Mouse (Mus musculus): ENCODE results near the gene Zfhx3. TPM values are rescaled to one million over a fixed set of nuclear protein-coding genes. Genes with fewer than 3 reads are reported as not detected.

Zfhx3 gene
- total and polyA plus RNA-seq, 3 experiments, result 0.11 to 0.30 TPM; not detected in 1

DNA sequence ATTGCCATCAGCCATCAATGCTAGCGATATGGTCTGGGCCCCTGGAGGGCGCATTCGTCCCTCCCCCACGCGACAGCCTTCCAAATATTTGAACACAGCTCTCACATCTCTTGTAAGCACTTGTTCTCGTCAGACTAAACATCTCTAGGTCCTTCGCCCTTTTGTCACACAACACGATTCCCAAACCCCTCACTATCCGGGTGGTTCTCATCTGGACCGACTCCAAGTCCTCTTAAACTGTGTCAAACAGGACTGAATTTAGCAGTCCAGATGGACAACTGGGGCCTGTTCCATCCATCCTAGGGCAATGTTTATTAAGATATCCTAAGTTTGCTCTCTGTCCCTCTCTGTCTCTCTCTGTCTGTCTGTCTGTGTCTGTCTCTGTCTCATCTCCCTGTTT, 532.1 kb downstream of the Zfhx3 start:
- Histone ChIP-seq H3K4me1 (ENCODE audit: insufficient read depth, low read depth, low read length) (no peaks in the 10 kb centered on the region), H3K27me3 (ENCODE audit: insufficient read depth, low read length) (no peaks in the 10 kb centered on the region), H3K9me3 (replicated peaks) (peaks cover 67% of the 10 kb centered on the region), H3K4me3 (ENCODE audit: low read depth, low read length) (no peak overlapping the region), H3K36me3 (replicated peaks) (no peaks in the 10 kb centered on the region)
- TF ChIP-seq POLR2AphosphoS5 (IDR thresholded peaks at IDR 0.05; ENCODE audit: insufficient replicate concordance, low read depth, low read length) (no peak), GATA1 (IDR thresholded peaks at IDR 0.05; ENCODE audit: borderline replicate concordance, low read length) (no peak), GATA2 (IDR thresholded peaks at IDR 0.05; ENCODE audit: borderline replicate concordance, low read depth, low read length) (no peak), CTCF (IDR thresholded peaks at IDR 0.05; ENCODE audit: low read depth, low read length) (no peak), TAL1 (conservative IDR thresholded peaks at IDR 0.05; ENCODE audit: low read depth, low read length) (no peak)
- no peak for ATAC-seq (ENCODE audit: extremely low read depth, insufficient number of reproducible peaks, low FRiP score, poor library complexity, severe bottlenecking)
- DNase-seq (ENCODE audit: low spot score), result no peak

GRCm38 (mm10) chr8:108478131-108478530, 535.7 kb downstream of the Zfhx3 start:
- H3K9me3 ChIP-seq (replicated peaks), result peaks cover 65% of the 10 kb centered on the region
- no peak overlapping the region for H3K4me3 ChIP-seq (ENCODE audit: low read depth, low read length)
- no peak for DNase-seq (ENCODE audit: low spot score)
- no peak for ATAC-seq (ENCODE audit: extremely low read depth, insufficient number of reproducible peaks, low FRiP score, poor library complexity, severe bottlenecking)
- no peaks in the 10 kb centered on the region for H3K27me3 ChIP-seq (ENCODE audit: insufficient read depth, low read length)
- H3K4me1 ChIP-seq (ENCODE audit: insufficient read depth, low read depth, low read length), result no peaks in the 10 kb centered on the region
- TF ChIP-seq GATA1 (IDR thresholded peaks at IDR 0.05; ENCODE audit: borderline replicate concordance, low read length) (no peak), CTCF (IDR thresholded peaks at IDR 0.05; ENCODE audit: low read depth, low read length) (no peak), POLR2AphosphoS5 (IDR thresholded peaks at IDR 0.05; ENCODE audit: insufficient replicate concordance, low read depth, low read length) (no peak)
- H3K36me3 ChIP-seq (replicated peaks), result no peaks in the 10 kb centered on the region

DNA sequence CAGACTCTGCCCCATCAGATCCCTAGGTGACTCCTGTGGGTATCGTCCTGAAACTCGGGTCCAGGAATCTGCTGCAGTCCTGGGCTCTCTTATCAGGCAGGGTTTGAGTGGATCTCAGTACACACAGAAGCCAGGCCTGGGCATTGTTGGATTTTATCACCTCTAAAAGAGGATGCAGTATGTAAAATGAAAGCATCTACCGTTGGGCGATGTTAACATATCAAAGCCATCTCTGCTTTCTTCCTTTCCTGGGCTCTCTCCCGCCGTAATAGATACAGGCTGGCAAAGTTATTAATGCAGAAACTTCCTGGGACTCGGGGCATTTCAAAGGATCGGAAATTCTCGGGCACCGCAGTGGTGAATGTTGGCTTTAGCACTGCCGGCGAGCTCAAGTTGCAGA, 537.7 kb downstream of the Zfhx3 start:
- Histone ChIP-seq H3K27me3 (ENCODE audit: insufficient read depth, low read length) (no peaks in the 10 kb centered on the region), H3K9me3 (replicated peaks) (peaks cover 65% of the 10 kb centered on the region), H3K4me1 (ENCODE audit: insufficient read depth, low read depth, low read length) (no peaks in the 10 kb centered on the region), H3K36me3 (replicated peaks) (no peaks in the 10 kb centered on the region), H3K4me3 (ENCODE audit: low read depth, low read length) (no peak overlapping the region)
- ATAC-seq (ENCODE audit: extremely low read depth, insufficient number of reproducible peaks, low FRiP score, poor library complexity, severe bottlenecking) (no peak), DNase-seq (ENCODE audit: low spot score) (no peak)
- no peak for TF ChIP-seq POLR2AphosphoS5 (IDR thresholded peaks at IDR 0.05; ENCODE audit: insufficient replicate concordance, low read depth, low read length)

DNA sequence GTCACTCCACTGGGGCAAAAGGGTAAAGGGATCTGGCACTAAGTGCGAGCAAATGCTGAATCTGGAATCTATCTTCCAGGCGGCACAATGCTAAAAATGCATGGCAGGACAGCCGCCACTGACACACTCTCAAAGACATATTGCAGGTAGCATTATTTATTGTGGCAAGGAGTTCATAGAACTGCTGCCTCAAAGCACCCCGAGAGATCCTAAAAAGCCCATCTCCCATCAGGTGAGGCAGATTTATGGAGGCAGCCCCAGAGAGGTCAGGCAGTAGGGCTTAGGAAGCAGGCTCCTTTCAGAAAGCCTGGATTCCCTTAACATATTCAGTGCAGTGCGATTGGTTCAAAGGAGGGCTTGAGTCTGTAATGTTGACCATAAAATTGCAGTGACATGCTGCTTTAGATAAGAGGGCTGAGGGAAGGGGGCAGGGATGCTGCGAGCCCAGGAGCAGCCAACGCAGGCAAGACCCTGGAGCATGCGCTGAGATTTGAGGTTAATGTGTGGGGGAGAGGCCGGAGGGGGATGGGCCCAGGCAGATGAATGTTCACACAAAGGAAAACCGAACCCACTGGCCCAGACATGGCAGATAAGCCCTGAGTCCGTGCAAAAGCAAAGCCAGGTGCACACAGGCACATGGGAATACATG, 538.8 kb downstream of the Zfhx3 start:
- Histone ChIP-seq H3K4me1 (ENCODE audit: insufficient read depth, low read depth, low read length) (no peaks in the 10 kb centered on the region), H3K27me3 (ENCODE audit: insufficient read depth, low read length) (no peaks in the 10 kb centered on the region), H3K4me3 (ENCODE audit: low read depth, low read length) (no peak overlapping the region), H3K36me3 (replicated peaks) (no peaks in the 10 kb centered on the region), H3K9me3 (replicated peaks) (peaks cover 73% of the 10 kb centered on the region)
- no peak for ATAC-seq (ENCODE audit: extremely low read depth, insufficient number of reproducible peaks, low FRiP score, poor library complexity, severe bottlenecking)
- no peak for DNase-seq (ENCODE audit: low spot score)
- TF ChIP-seq CTCF (IDR thresholded peaks at IDR 0.05; ENCODE audit: low read depth, low read length) (no peak), POLR2AphosphoS5 (IDR thresholded peaks at IDR 0.05; ENCODE audit: insufficient replicate concordance, low read depth, low read length) (no peak), GATA1 (IDR thresholded peaks at IDR 0.05; ENCODE audit: borderline replicate concordance, low read length) (no peak), TAL1 (conservative IDR thresholded peaks at IDR 0.05; ENCODE audit: low read depth, low read length) (no peak), GATA2 (IDR thresholded peaks at IDR 0.05; ENCODE audit: borderline replicate concordance, low read depth, low read length) (no peak)

GRCm38 (mm10) chr8:108496101-108496500, 553.7 kb downstream of the Zfhx3 start:
- ATAC-seq (ENCODE audit: extremely low read depth, insufficient number of reproducible peaks, low FRiP score, poor library complexity, severe bottlenecking), result no peak
- no peak for DNase-seq (ENCODE audit: low spot score)
- Histone ChIP-seq H3K4me1 (ENCODE audit: insufficient read depth, low read depth, low read length) (no peaks in the 10 kb centered on the region), H3K36me3 (replicated peaks) (no peaks in the 10 kb centered on the region), H3K9me3 (replicated peaks) (peaks cover 65% of the 10 kb centered on the region), H3K4me3 (ENCODE audit: low read depth, low read length) (no peak overlapping the region), H3K27me3 (ENCODE audit: insufficient read depth, low read length) (no peaks in the 10 kb centered on the region)
- TF ChIP-seq POLR2AphosphoS5 (IDR thresholded peaks at IDR 0.05; ENCODE audit: insufficient replicate concordance, low read depth, low read length) (no peak), CTCF (IDR thresholded peaks at IDR 0.05; ENCODE audit: low read depth, low read length) (no peak), GATA1 (IDR thresholded peaks at IDR 0.05; ENCODE audit: borderline replicate concordance, low read length) (no peak), TAL1 (conservative IDR thresholded peaks at IDR 0.05; ENCODE audit: low read depth, low read length) (no peak), GATA2 (IDR thresholded peaks at IDR 0.05; ENCODE audit: borderline replicate concordance, low read depth, low read length) (no peak)

- ATAC-seq (ENCODE audit: extremely low read depth, insufficient number of reproducible peaks, low FRiP score, poor library complexity, severe bottlenecking) (no peak), DNase-seq (ENCODE audit: low spot score) (no peak)
- no peaks in the 10 kb centered on the region for H3K27me3 ChIP-seq (ENCODE audit: insufficient read depth, low read length)
- no peak for TF ChIP-seq POLR2AphosphoS5 (IDR thresholded peaks at IDR 0.05; ENCODE audit: insufficient replicate concordance, low read depth, low read length)
- TF ChIP-seq TAL1 (conservative IDR thresholded peaks at IDR 0.05; ENCODE audit: low read depth, low read length), result no peak
- no peak for TF ChIP-seq GATA2 (IDR thresholded peaks at IDR 0.05; ENCODE audit: borderline replicate concordance, low read depth, low read length)
- no peak for TF ChIP-seq CTCF (IDR thresholded peaks at IDR 0.05; ENCODE audit: low read depth, low read length)
- TF ChIP-seq GATA1 (IDR thresholded peaks at IDR 0.05; ENCODE audit: borderline replicate concordance, low read length), result no peak
- no peaks in the 10 kb centered on the region for H3K36me3 ChIP-seq (replicated peaks)
- H3K4me1 ChIP-seq (ENCODE audit: insufficient read depth, low read depth, low read length), result no peaks in the 10 kb centered on the region
- no peak overlapping the region for H3K4me3 ChIP-seq (ENCODE audit: low read depth, low read length)
- H3K9me3 ChIP-seq (replicated peaks), result peaks cover 55% of the 10 kb centered on the region
Observed at GRCm38 (mm10) chr8:108506779-108507178, 564.3 kb downstream of the Zfhx3 start.
